Mouse (Mus musculus) kidney, adult 2 months (tissue): Measurements from ENCODE around the gene 6030468B19Rik.

Experiments
- CTCF ChIP-seq: fragments of 200-500 bp; conservative IDR thresholded peaks from 2 replicates; pipeline ENCODE4 v1.5.1; 2011; ENCODE audit warnings: low read depth, mild to moderate bottlenecking, control low read depth, low read length, moderate library complexity, mixed read lengths; ENCODE audit not compliant: insufficient read depth, insufficient read length
- POLR2A ChIP-seq: fragments of 200-500 bp; IDR thresholded peaks from one replicate; pipeline ENCODE4 v1.6.1; 2011; ENCODE audit warnings: low read depth, low read length, control low read depth

- TF ChIP-seq POLR2A (no peak), CTCF (no peak)
These were observed 47.5 kb downstream of the 6030468B19Rik start for GRCm38 (mm10) chr11:117844997-117845396.
